Mouse (Mus musculus): Measurements from ENCODE around the gene 8030474K03Rik. TPM values are rescaled to one million over a fixed set of nuclear protein-coding genes. Genes with fewer than 3 reads are reported as not detected.
"Not testable (repeated sequence)": the region's sequence is repeated elsewhere in the genome, so short reads cannot be mapped to it uniquely, and the experiment has no call there.

The 8030474K03Rik gene
- polyA plus RNA-seq, 1 experiment from 2014 or later = not detected

DNA sequence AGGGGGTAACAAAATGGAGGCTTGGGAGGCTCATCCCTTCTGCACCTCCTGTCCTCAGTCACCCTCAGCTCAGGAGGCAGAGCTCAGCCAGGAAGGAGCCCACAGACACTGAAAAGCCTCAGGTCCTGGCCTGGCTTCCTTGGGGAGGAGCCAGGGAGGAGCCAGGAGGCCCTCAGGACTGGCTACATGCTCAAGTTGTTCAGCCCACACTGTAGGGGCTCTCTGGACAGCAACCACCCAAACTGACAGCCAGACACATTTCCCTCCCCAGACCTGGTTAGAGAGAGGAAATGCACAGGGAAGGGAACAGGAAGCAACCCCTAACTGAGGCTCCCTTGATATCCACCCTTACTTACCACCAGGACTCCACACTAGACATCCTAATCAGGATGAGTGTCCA, 25.5 kb downstream of the 8030474K03Rik start:
- not testable (repeated sequence) for H3K27me3 ChIP-seq; H3K27ac ChIP-seq (replicated peaks); H3K4me1 ChIP-seq (replicated peaks); ATAC-seq (ENCODE audit: low FRiP score, low read depth); H3K4me2 ChIP-seq; H3K36me3 ChIP-seq; H3K9ac ChIP-seq; H3K9me3 ChIP-seq; H3K4me3 ChIP-seq

DNA sequence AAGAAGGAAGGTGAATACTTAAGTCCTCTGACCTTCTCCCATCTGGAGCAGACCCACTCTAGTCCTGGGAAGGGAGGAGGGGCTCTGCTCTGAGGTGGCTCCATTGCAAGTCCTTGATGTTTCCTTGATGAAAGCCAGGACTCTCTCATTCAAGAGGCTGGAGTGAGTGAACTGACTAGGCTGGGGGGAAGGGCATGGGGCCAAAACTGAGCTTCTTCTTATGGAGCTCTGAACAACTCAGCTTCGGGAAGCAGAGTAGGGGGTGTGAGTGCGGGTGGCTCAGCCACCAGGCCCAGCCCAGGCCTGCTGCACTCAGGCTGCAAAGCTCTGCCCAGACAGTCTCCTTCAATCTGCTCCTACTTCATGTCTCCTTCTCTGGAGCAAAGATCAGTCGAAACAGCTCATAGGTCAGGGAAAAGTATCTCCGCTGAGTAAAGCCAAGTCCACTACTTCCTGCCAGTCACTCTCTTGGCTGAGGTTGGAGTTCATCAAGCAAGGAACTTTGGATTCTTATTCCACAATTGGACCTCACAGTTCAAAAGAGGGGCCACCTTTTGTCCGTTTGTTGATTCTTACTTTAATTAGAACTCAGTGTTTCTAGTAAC, 52.8 kb downstream of the 8030474K03Rik start:
- H3K4me2 ChIP-seq = no peak overlapping the region
- H3K27ac ChIP-seq (replicated peaks) = no peak overlapping the region
- peaks cover 65% of the 10 kb centered on the region for H3K27me3 ChIP-seq
- H3K9ac ChIP-seq = no peak overlapping the region
- 62% methylated on average over 5 of the region's 5 CpGs for WGBS
- H3K9me3 ChIP-seq = no peaks in the 10 kb centered on the region
- ATAC-seq (ENCODE audit: low FRiP score, low read depth) = no peak
- H3K36me3 ChIP-seq = no peaks in the 10 kb centered on the region
- no peak overlapping the region for H3K4me3 ChIP-seq
- H3K4me1 ChIP-seq (replicated peaks) = 0 out of 2 replicates have a peak, but pooled peaks cover 3% of the 10 kb centered on the region

Other genes with a start within 250 kb of the 8030474K03Rik start
- gene Ogt, start 154.6 kb upstream of the 8030474K03Rik start, polyA plus RNA-seq (2015; fragmentation: Nextera tagmentation; extraction: Ambion mirVana) = 181 TPM in 2 replicates
- 0.35 TPM in 1 of 2 replicates, not detected in the other for gene Cxcr3, start 60.4 kb upstream of the 8030474K03Rik start, polyA plus RNA-seq (2015; fragmentation: Nextera tagmentation; extraction: Ambion mirVana)
- gene Gm4779, start 233 bp upstream of the 8030474K03Rik start, polyA plus RNA-seq (2015; fragmentation: Nextera tagmentation; extraction: Ambion mirVana) = 0.09 TPM in 1 of 2 replicates, not detected in the other
- 6.4 and 7.3 TPM in 2 replicates for gene Nhsl2, start 54.7 kb downstream of the 8030474K03Rik start, polyA plus RNA-seq (2015; fragmentation: Nextera tagmentation; extraction: Ambion mirVana)

Measured in hindbrain, embryonic 15.5 days (tissue).